Mouse (Mus musculus): ENCODE data around the gene Rorc.
A peak's percentile ranks its signal among the peaks of the same experiment; 100 is the strongest.

Rorc gene

DNA sequence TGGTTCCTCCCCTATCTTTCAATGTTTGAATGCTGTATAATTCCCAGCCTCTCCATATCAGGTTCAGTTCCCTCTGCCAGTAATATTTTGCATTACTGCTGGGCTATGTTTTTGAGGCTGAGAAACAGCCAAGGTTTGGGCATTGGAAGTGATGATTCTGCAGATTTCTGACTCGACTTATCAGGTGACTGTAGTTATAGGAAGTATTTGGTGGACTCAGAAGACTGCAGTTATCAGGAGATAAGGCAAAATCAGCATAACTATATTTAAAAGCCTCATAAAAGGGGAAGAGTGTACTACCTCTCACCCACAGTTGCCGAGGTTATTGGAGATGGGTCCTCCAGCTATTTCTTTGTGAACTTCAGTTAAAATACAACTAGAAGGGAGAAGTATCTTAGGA is 58.4 kb downstream of the Rorc start:
- no peak for DNase-seq (ENCODE audit: low spot score in 2 of 2)

DNA sequence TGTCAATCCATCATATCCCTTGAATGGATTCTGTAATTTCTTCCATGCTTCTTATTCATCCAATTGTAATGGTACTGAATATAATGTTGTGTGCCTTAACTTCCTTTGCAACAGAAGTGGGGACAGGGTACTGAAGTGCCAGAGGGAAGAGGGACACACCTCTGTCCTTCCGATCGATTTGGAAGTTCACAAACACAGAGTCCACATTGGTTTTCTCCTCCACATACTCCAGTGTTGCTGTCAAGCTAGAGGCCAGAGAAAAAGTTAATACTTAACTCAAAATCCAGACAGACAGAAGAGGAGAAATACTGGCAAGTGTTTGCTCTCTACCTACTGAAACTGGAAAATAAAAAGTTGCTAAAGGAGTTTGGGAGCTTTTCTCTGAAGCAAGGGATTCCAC is 61.7 kb downstream of the Rorc start:
- DNase-seq (ENCODE audit: low spot score in 2 of 2), result no peak

DNA sequence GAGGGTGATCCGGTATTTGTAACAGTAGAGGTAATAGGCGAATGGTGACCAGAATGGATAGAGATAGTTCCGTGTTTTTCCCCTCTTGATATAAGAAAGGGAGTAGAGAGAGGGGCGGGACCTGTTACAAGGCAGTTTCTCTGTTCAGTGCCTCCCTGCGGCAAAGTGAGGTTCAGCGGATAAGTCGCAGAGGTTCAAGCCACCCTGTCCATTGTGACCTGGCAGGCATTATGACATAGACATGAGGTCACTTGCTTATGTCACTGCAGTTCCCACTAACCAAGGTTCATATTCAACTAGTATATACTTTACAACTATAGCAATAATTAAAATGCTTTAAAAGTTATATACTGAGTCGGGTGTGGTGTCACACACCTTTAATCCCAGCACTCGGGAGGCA is 63.8 kb downstream of the Rorc start:
- DNase-seq (ENCODE audit: low spot score in 2 of 2), result no peak

DNA sequence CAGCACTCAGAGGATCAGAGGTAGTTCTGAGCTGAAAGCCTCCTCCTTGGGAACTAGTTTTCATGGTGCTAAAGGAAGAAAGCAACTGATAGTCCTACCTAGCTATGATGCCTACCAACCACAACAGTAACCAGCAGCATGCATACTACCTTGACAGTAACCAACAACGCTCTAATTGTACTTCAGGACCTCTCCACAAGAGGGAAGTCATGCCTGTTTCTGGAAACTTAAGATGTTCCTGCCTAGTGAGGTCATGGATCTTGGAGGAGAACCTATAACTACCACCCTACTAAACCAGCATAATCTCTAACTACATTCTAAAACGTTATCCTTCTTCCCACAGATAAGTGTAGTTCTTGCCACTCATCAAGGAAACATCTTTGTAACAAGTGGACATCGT is 68.6 kb downstream of the Rorc start:
- no peak for DNase-seq (ENCODE audit: low spot score in 2 of 2)

DNA sequence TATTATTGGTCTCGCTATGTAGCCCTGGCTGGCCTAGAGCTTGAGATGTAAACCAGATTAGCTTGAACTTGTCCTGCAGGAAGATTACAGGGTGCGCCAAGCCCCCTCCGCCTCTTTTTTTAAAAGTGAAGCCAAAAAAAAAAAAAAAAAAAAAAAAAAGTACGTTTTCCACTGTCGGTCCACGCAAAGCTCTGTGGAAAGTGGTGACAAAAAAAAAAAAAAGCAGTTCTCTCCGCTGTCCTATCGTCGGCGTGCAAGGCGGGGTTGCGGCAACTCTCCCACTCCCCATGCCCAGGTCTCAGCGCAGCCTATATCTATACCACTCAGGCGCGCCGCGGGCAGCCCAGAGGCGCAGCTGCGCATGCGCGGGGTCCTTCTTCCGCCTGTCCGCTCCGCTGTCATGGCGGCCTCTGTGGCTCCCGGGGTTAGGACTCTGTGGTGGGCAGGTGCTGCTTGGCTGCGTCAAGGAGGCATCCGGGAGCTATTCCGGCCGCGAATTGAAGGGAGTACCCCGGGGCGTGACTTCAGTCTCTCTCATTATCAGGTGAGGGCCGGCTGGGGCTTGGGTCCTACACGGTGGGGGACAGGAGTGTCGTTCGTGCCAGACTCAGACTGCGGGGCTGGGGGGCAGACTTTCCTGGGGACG is 70.5 kb downstream of the Rorc start, which contains the start of gene Mrpl9:
TSS of gene Mrpl9 (plus strand) at position 368 of the 646 bp plus-strand sequence.
- DNase-seq (ENCODE audit: low spot score in 2 of 2), result peak; percentile 81 to 87

- no peak for DNase-seq (ENCODE audit: low spot score in 2 of 2)
Measured at GRCm38 (mm10) chr3:94443597-94443964, 71.0 kb downstream of the Rorc start, which contains the start of gene Oaz3. TSS of gene Oaz3 (minus strand) at chr3:94443915.

Data from urinary bladder, adult 18-20 months (tissue).